Mouse (Mus musculus) gastrocnemius, postnatal 36 days (tissue): Measurements from ENCODE around the gene Wdr76. TPM values are rescaled to one million over a fixed set of nuclear protein-coding genes. Genes with fewer than 3 reads are reported as not detected.
"Not testable (repeated sequence)": the region's sequence is repeated elsewhere in the genome, so short reads cannot be mapped to it uniquely, and the experiment has no call there.

Experiments used
- DNase-seq, 2 experiments: peaks; one replicate each; pipeline ENCODE4 v3.0.0; 2022
- intact Hi-C: fragments of 180-260 bp; cut with DNase I; formaldehyde crosslinking; loops from one replicate; pipeline ENCODE4 v1.15.1; 2025
- long read RNA-seq, 2 experiments: library from polyadenylated mRNA; stranded (forward); transcript quantifications; one replicate each; pipeline ENCODE4 v2.0.0; 2021
- total RNA-seq, 2 experiments: library from RNA; stranded (reverse); gene quantifications; 2 replicates each; pipeline ENCODE4 v1.2.3; 2021

The Wdr76 gene
- total RNA-seq, result 1 to 10 TPM; 1.7 to 2.0 TPM
- long read RNA-seq, experiment 1, partial matches to known transcripts, result 0 of 1 reads
- long read RNA-seq, experiment 1, other reads (novel, unspliced or antisense), result 1 of 1 reads
- long read RNA-seq, experiment 2, result 0 reads

- DNase-seq, result peak; percentile 71 to 73
- intact Hi-C loops, result not testable (repeated sequence)
Observed at GRCm38 (mm10) chr2:121505942-121506882, at the start of gene Wdr76, which contains the start of gene Mfap1a. Gene Wdr76, plus strand, starts transcription at chr2:121506723. Gene Mfap1a, minus strand, starts transcription at chr2:121506665.

- intact Hi-C loops, result no loop called here
- no peak for DNase-seq
Observed at GRCm38 (mm10) chr2:121460071-121460470, 46.5 kb upstream of the Wdr76 start.

- DNase-seq, intact Hi-C loops: not testable (repeated sequence)
Observed at GRCm38 (mm10) chr2:121468982-121469381, 37.5 kb upstream of the Wdr76 start.

GRCm38 (mm10) chr2:121472783-121473182 is 33.7 kb upstream of the Wdr76 start:
- intact Hi-C loops, DNase-seq: not testable (repeated sequence)

- intact Hi-C loops, result not testable (repeated sequence)
- DNase-seq, result peak; percentile 56 to 67
Observed at GRCm38 (mm10) chr2:121473301-121474179, 33.0 kb upstream of the Wdr76 start, which contains the start of gene Mfap1b. Gene Mfap1b, minus strand, starts transcription at chr2:121474067.

GRCm38 (mm10) chr2:121474180-121474535 is 32.4 kb upstream of the Wdr76 start:
- DNase-seq, result no peak
- intact Hi-C loops, result no loop called here

- intact Hi-C loops, DNase-seq: not testable (repeated sequence)
Observed at GRCm38 (mm10) chr2:121475306-121475705, 31.2 kb upstream of the Wdr76 start.

GRCm38 (mm10) chr2:121477491-121478266 is 28.8 kb upstream of the Wdr76 start:
- intact Hi-C loops, result no loop called here
- no peak for DNase-seq

GRCm38 (mm10) chr2:121480498-121480897 is 26.0 kb upstream of the Wdr76 start:
- no peak for DNase-seq
- intact Hi-C loops, result no loop called here

GRCm38 (mm10) chr2:121480916-121481315 is 25.6 kb upstream of the Wdr76 start:
- DNase-seq, intact Hi-C loops: not testable (repeated sequence)

- intact Hi-C loops, result no loop called here
- DNase-seq, result no peak
Observed at GRCm38 (mm10) chr2:121483576-121483975, 22.9 kb upstream of the Wdr76 start.

GRCm38 (mm10) chr2:121484403-121484802 is 22.1 kb upstream of the Wdr76 start:
- intact Hi-C loops, DNase-seq: not testable (repeated sequence)

- intact Hi-C loops, result not testable (repeated sequence)
Observed at GRCm38 (mm10) chr2:121501550-121501949, 5.0 kb upstream of the Wdr76 start.

GRCm38 (mm10) chr2:121507173-121507950 is 839 bp downstream of the Wdr76 start:
- intact Hi-C loops, result no loop called here
- DNase-seq, result no peak

More at GRCm38 (mm10) chr2:121501550-121501949, 5.0 kb upstream of the Wdr76 start:
- not testable (repeated sequence) for DNase-seq

GRCm38 (mm10) chr2:121507951-121508330 is 1.4 kb downstream of the Wdr76 start:
- no peak for DNase-seq
- intact Hi-C loops, result no loop called here

GRCm38 (mm10) chr2:121509584-121509983 is 3.1 kb downstream of the Wdr76 start:
- intact Hi-C loops, result no loop called here
- peak; percentile 57 to 61 for DNase-seq

- DNase-seq, result no peak
- intact Hi-C loops, result no loop called here
Observed at GRCm38 (mm10) chr2:121511401-121511800, 4.9 kb downstream of the Wdr76 start.

- intact Hi-C loops, DNase-seq: not testable (repeated sequence)
Observed at GRCm38 (mm10) chr2:121512991-121513765, 6.7 kb downstream of the Wdr76 start.
